Mouse (Mus musculus): ENCODE measurements at regions not wholly inside any gene's neighbourhood (a gene's known extent, or its start where the extent isn't known, plus 50 kb on each side); places are given as distances from the start of the nearest gene placed in this dataset.

GRCm38 (mm10) chr4:53915326-53915725, 89.5 kb downstream of the Tmem38b start:
- intact Hi-C loops (cut with DNase I), result no loop called here
- DNase-seq (ENCODE audit: extremely low spot score in 1 of 2, low spot score in 2 of 2), result no peak

GRCm38 (mm10) chr4:53919188-53919587, 93.3 kb downstream of the Tmem38b start:
- peak; percentile 35 to 55 for DNase-seq (ENCODE audit: extremely low spot score in 1 of 2, low spot score in 2 of 2)
- intact Hi-C loops (cut with DNase I), result loop anchor here (2.0 kb wide), 1 partner anchor 32 kb away; no protein-coding TSS in a partner anchor

GRCm38 (mm10) chr4:53920587-53920986, 94.7 kb downstream of the Tmem38b start:
- DNase-seq (ENCODE audit: extremely low spot score in 1 of 2, low spot score in 2 of 2), result no peak
- intact Hi-C loops (cut with DNase I), result loop anchor here (10.0 kb wide), 1 partner anchor 1024 kb away; the partner anchor contains the start of gene Zfp462

GRCm38 (mm10) chr4:53931068-53931467, 105.2 kb downstream of the Tmem38b start:
- intact Hi-C loops (cut with DNase I), result loop anchor here (10.0 kb wide), 1 partner anchor 394 kb away; no protein-coding TSS in a partner anchor

GRCm38 (mm10) chr4:53931499-53931898, 105.7 kb downstream of the Tmem38b start:
- peak; percentile 52 to 58 for DNase-seq (ENCODE audit: extremely low spot score in 1 of 2, low spot score in 2 of 2)

More at GRCm38 (mm10) chr4:53931068-53931467, 105.2 kb downstream of the Tmem38b start:
- no peak for DNase-seq (ENCODE audit: extremely low spot score in 1 of 2, low spot score in 2 of 2)

GRCm38 (mm10) chr4:53935306-53935705, 109.5 kb downstream of the Tmem38b start:
- DNase-seq (ENCODE audit: extremely low spot score in 1 of 2, low spot score in 2 of 2), result no peak
- intact Hi-C loops (cut with DNase I), result loop anchor here (10.0 kb wide), 1 partner anchor 389 kb away; no protein-coding TSS in a partner anchor

More at GRCm38 (mm10) chr4:53931499-53931898, 105.7 kb downstream of the Tmem38b start:
- intact Hi-C loops (cut with DNase I), result loop anchor here (10.0 kb wide), 1 partner anchor 393 kb away; no protein-coding TSS in a partner anchor

GRCm38 (mm10) chr4:53948736-53949135, 122.9 kb downstream of the Tmem38b start:
- intact Hi-C loops (cut with DNase I), result no loop called here
- no peak for DNase-seq (ENCODE audit: extremely low spot score in 1 of 2, low spot score in 2 of 2)

- intact Hi-C loops (cut with DNase I), result no loop called here
- no peak for DNase-seq (ENCODE audit: extremely low spot score in 1 of 2, low spot score in 2 of 2)
These were observed 123.3 kb downstream of the Tmem38b start for GRCm38 (mm10) chr4:53949164-53949563.

- intact Hi-C loops (cut with DNase I), result no loop called here
These were observed 124.7 kb downstream of the Tmem38b start for GRCm38 (mm10) chr4:53950496-53950895.

GRCm38 (mm10) chr4:53951003-53951733, 125.3 kb downstream of the Tmem38b start:
- no peak for DNase-seq (ENCODE audit: extremely low spot score in 1 of 2, low spot score in 2 of 2)
- intact Hi-C loops (cut with DNase I), result no loop called here

More at GRCm38 (mm10) chr4:53950496-53950895, 124.7 kb downstream of the Tmem38b start:
- no peak for DNase-seq (ENCODE audit: extremely low spot score in 1 of 2, low spot score in 2 of 2)

- intact Hi-C loops (cut with DNase I), result no loop called here
- no peak for DNase-seq (ENCODE audit: extremely low spot score in 1 of 2, low spot score in 2 of 2)
These were observed 125.9 kb downstream of the Tmem38b start for GRCm38 (mm10) chr4:53951734-53952109.

GRCm38 (mm10) chr4:53952288-53952687, 126.4 kb downstream of the Tmem38b start:
- intact Hi-C loops (cut with DNase I), result no loop called here
- no peak for DNase-seq (ENCODE audit: extremely low spot score in 1 of 2, low spot score in 2 of 2)

GRCm38 (mm10) chr4:53962458-53962857, 136.6 kb downstream of the Tmem38b start:
- intact Hi-C loops (cut with DNase I), result no loop called here

GRCm38 (mm10) chr4:53970461-53970860, 144.6 kb downstream of the Tmem38b start:
- DNase-seq (ENCODE audit: extremely low spot score in 1 of 2, low spot score in 2 of 2), result no peak

More at GRCm38 (mm10) chr4:53962458-53962857, 136.6 kb downstream of the Tmem38b start:
- DNase-seq (ENCODE audit: extremely low spot score in 1 of 2, low spot score in 2 of 2), result no peak

GRCm38 (mm10) chr4:53970960-53971359, 145.1 kb downstream of the Tmem38b start:
- intact Hi-C loops (cut with DNase I), result no loop called here
- no peak for DNase-seq (ENCODE audit: extremely low spot score in 1 of 2, low spot score in 2 of 2)

More at GRCm38 (mm10) chr4:53970461-53970860, 144.6 kb downstream of the Tmem38b start:
- intact Hi-C loops (cut with DNase I), result no loop called here

- no peak for DNase-seq (ENCODE audit: extremely low spot score in 1 of 2, low spot score in 2 of 2)
- intact Hi-C loops (cut with DNase I), result no loop called here
These were observed 150.3 kb downstream of the Tmem38b start for GRCm38 (mm10) chr4:53976036-53976638.

GRCm38 (mm10) chr4:53986519-53987301, 160.9 kb downstream of the Tmem38b start:
- intact Hi-C loops (cut with DNase I), result no loop called here
- DNase-seq (ENCODE audit: extremely low spot score in 1 of 2, low spot score in 2 of 2), result no peak

- intact Hi-C loops (cut with DNase I), result no loop called here
- peak in 1 of 2 experiments; percentile 28 for DNase-seq (ENCODE audit: extremely low spot score in 1 of 2, low spot score in 2 of 2)
These were observed 161.7 kb downstream of the Tmem38b start for GRCm38 (mm10) chr4:53987536-53987935.

Data from left cerebral cortex, postnatal 10 days (tissue).